Mouse (Mus musculus): Measurements from ENCODE around the gene Mrpl44.

The Mrpl44 gene

GRCm38 (mm10) chr1:79762282-79763250, 13.3 kb upstream of the Mrpl44 start:
- DNase-seq (ENCODE audit: low spot score in 2 of 2), result peak; percentile 27 to 41

DNA sequence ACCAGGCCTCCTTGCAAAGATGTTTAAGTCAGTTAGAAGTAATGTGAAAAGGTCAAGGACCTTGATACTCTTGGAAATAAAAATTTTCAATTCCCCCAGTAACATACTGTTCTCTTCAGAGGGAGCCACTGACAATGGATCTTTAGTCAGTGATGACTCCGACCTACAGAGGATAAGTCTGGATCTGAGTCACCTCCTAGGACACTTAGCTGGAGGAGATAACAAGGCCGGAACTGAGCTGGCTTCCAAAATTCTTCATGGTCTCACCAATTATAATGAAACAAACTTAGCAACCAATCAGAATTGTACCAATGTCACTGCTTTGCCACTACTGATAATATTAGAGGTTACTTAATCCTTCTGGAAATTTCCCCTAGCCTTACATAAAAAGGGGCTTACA, 11.8 kb upstream of the Mrpl44 start:
- DNase-seq (ENCODE audit: low spot score in 2 of 2), result no peak

GRCm38 (mm10) chr1:79764483-79764882, 11.3 kb upstream of the Mrpl44 start:
- no peak for DNase-seq (ENCODE audit: low spot score in 2 of 2)

DNA sequence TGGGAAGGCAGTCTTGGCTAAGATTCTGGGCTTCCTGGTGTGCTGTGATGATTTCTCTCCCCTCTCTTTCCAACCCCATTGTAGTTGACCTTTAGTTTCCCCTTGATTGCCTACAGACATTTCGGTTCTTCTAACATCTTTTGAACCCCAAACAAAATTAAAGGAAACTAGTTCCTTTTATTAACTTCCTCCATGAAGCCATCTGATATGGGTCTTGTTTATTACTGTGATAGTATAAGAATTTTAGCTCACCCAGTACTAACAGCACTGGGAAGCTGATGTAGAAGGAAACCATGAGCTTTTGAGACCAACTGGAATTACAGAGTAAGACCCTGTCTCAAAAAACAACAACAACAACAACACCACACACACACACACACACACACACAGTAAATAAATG, 7.6 kb upstream of the Mrpl44 start:
- DNase-seq (ENCODE audit: low spot score in 2 of 2), result no peak

DNA sequence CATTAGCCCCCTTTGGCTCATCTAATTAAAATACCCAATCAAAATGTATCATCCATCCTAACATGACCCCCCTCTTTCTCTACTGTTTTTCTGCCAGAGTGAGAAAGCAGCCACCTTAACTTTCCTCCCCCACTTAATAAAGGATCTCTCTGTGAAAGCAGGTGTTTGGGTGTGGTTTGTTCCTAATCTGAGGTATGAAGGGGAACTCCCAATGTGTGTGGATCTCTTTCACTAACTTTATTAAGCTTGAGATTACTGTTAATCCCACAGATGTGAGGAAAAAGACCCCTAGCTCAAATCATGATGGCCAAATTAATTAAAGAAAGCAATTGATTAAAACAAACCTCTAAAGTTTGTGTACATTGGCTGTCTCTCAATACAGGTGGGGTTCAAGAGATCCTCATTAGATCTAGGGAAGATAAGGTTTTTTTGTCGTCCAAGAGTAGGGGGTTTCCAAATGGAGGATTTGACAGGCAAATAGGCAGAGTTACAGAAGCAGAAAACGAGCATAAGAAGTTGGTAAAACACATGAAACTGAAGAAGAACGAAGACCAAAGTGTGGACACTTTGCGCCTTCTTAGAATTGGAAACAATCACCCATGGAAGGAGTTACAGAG, 1.5 kb upstream of the Mrpl44 start:
- DNase-seq (ENCODE audit: low spot score in 2 of 2), result no peak

DNA sequence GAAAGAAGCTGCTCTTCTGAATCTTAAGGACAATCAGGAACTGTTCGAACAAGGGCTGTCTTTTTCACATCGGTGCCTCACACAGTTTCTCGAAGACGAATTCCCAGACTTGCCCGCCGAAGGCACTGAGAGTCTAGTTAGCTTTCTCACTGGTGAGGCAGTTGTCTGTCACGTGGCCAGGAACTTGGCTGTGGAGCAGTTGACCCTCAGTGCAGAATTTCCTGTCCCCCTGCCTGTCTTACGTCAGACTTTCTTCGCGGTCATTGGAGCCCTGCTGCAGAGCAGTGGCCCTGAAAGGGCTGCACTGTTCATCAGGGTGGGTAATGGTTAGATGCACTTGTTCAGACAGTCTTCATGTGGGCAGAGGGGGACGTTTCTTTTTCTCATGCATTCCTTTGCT, 2.2 kb downstream of the Mrpl44 start:
- DNase-seq (ENCODE audit: low spot score in 2 of 2), result no peak

DNA sequence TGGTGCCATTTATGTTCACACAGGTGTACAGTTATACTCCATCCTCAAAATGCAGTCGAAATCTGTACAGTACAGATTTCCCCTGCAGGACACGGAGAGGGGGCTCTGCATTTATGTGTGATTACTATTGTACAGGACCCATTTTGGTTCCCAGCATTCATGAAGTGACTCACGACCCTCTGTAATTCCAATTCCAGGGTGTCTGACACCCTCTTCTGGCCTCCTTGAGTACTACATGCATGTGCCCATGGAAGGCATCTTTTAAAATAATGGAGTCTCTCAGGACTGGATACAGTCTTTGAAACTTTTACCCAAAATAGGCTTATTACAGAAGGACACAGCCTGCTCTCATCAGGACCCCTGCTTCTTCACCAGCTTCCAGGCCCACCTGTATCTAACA, 6.6 kb downstream of the Mrpl44 start:
- DNase-seq (ENCODE audit: low spot score in 2 of 2), result peak in 1 of 2 experiments; percentile 24

DNA sequence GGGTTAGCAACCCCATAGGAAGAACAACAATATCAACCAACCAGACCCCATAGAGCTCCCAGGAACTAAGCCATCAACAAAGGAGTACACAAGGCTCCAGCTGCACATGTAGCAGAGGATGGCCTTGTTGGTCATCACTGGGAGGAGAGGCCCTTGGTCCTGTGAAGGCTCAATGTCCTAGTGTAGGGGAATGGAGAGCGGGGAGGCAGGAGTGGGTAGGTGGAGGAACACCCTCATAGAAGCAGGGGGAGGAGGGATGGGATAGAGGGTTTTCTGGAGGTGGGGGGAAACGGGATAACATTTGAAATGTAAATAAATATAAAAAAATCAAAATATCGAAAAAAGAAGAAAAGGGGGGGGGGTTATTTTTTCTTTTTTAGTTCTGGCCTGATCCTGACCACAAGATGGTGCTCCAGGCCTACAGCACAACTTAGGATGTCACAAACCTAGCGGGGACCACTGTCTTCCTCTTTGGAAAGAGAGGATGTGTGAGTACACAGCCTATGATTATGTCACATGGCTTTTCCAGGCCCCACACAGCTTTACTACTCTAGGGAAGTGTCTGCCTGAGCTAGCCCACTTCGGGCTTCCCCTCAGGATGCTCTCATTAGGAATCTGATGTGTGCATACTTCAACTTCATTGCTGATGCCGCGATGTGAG, 10.6 kb downstream of the Mrpl44 start:
- DNase-seq (ENCODE audit: low spot score in 2 of 2), result no peak

DNA sequence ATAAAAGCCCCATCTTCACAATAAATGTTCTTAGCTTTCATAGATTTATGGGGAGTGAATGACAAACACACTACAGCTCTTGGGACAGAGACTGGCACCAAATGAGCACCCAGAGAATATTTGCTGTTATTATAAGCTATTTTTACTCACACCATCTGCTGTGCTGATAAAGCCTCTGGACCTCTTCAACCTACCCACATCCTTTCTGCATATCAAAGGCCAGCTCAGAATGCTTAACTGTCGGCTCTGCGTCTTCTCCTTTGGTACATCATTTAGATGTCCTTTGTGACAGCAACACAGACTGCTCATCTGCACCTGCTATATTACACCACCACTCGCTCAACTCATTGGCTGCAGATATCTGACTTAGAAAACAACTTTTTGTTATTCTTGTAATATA, 21.3 kb downstream of the Mrpl44 start:
- no peak for DNase-seq (ENCODE audit: low spot score in 2 of 2)

- DNase-seq (ENCODE audit: low spot score in 2 of 2), result no peak
These were observed 27.1 kb downstream of the Mrpl44 start for GRCm38 (mm10) chr1:79802858-79803427.

- no peak for DNase-seq (ENCODE audit: low spot score in 2 of 2)
These were observed 27.8 kb downstream of the Mrpl44 start for GRCm38 (mm10) chr1:79803614-79804013.

GRCm38 (mm10) chr1:79806865-79807264, 31.0 kb downstream of the Mrpl44 start:
- DNase-seq (ENCODE audit: low spot score in 2 of 2), result no peak

DNA sequence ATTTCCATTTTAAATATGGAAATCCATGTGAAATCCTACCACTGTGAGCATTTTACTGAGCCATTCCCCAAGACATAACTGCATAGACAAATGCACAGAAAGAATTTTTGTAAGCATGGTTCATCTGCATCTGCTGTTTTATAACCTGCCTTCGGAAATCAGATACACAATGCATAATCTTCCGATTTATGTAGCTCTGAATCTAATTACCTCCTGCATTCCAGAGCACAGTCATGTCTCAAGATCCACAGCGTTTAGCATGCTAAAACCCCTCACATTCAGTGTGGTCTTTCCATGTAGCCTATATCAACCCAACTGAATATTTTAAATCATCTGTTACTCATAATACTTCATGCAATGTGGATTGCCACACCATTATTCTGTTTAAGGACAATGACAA, 33.6 kb downstream of the Mrpl44 start:
- DNase-seq (ENCODE audit: low spot score in 2 of 2), result no peak

DNA sequence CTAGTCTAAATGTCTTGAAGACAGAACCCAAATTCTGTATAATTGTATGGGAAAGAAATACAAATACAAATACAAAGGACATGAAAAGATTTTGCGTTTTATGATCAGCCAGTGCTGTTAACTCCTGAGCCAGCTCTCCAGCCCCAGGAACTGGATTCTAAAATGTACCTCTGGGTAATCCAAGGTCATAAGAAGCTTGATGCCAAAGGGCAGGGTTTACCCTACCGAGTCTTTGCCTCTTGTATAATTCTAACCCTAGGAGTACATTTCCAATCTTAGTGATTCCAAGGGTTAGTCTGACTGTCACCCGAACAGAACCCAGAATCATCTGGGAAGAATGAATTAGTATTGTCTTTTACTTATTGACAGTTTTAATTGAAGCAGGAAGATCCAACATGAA, 39.6 kb downstream of the Mrpl44 start:
- DNase-seq (ENCODE audit: low spot score in 2 of 2), result no peak

- no peak for DNase-seq (ENCODE audit: low spot score in 2 of 2)
These were observed 43.6 kb downstream of the Mrpl44 start for GRCm38 (mm10) chr1:79819296-79819879.

DNA sequence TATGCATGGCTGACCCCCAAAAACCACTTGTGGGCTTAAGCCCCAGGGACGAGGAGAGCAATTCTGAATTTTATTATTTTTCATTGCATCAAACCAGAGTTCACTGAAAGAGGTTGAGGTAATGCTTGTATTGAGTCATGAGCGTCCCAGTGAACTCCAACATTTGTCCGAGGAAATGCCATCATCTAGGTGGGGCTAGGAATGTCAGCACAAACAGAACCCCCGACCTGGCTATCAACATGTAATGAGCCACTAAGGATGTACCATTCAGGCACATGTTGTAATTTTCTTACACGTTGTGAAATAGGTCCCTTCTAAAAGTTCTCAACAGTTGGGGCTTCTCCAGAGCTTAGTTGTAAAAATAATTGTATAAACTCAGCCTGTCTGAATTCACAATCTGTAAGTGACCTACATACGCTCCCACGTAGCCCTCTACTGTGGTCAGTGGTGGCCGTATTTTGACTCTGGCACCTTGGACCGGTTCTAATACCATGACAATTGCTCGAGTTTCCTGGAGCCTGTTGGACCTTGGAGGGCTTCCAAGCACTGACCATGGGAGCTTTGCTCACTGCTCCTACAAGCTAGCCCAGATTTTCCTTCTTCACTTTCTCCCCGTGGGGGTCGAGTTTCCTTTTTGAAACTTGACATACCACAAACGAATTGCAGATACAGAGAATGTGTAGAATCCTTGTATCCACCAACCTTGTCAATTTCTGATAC, 47.1 kb downstream of the Mrpl44 start:
- no peak for DNase-seq (ENCODE audit: low spot score in 2 of 2)

DNA sequence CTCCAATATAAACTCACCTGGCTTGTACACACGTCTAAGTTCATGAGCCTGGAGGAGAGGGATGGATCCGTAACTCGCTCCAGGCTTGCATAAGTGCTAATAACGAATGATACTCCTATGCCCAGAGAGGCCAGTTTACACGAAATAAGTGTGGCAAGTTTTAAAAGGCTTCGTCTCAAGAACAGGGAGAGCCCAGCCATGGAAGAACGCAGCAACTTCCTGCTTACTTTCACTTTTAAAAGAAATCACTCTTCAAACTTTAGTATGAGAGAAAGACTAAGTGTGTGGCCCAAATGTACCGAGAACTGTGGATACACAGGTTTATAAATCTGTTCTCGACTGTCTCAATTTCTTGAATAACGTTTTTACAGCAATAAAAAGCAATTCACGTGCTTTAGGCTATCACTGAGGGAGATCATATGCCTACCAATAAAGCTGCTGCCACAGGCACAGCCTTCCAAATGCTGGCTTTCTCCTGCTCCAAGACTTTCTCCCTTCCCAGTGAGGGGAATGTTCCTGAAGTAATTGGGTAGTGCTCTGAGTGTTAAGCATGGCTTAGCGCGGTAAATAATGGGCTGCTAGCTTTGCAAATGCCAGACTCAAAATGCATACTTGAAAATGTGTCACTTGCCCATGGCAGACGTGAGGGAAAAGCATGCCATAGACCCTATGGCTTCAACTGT, 48.3 kb downstream of the Mrpl44 start:
- no peak for DNase-seq (ENCODE audit: low spot score in 2 of 2)
